Mouse (Mus musculus): Measurements from ENCODE around the gene Sec14l1.
A peak's percentile ranks its signal among the peaks of the same experiment; 100 is the strongest.
"Not testable (repeated sequence)": the region's sequence is repeated elsewhere in the genome, so short reads cannot be mapped to it uniquely, and the experiment has no call there.

The Sec14l1 gene

GRCm38 (mm10) chr11:117114592-117115345 is at the start of gene Sec14l1:
Sec14l1 (plus strand) TSS chr11:117115168.
- DNase-seq, result peak; percentile 100

- not testable (repeated sequence) for DNase-seq
Measured at GRCm38 (mm10) chr11:117065602-117066001, 49.4 kb upstream of the Sec14l1 start.

GRCm38 (mm10) chr11:117066738-117067137 is 48.2 kb upstream of the Sec14l1 start:
- DNase-seq, result no peak

GRCm38 (mm10) chr11:117068332-117068731 is 46.6 kb upstream of the Sec14l1 start:
- DNase-seq, result no peak

- DNase-seq, result no peak
Measured at GRCm38 (mm10) chr11:117069027-117069426, 45.9 kb upstream of the Sec14l1 start.

- DNase-seq, result no peak
Measured at GRCm38 (mm10) chr11:117070711-117071110, 44.3 kb upstream of the Sec14l1 start.

GRCm38 (mm10) chr11:117072128-117072527 is 42.8 kb upstream of the Sec14l1 start:
- DNase-seq, result peak; percentile 84

- DNase-seq, result no peak
Measured at GRCm38 (mm10) chr11:117073426-117073825, 41.5 kb upstream of the Sec14l1 start.

GRCm38 (mm10) chr11:117076576-117077196 is 38.3 kb upstream of the Sec14l1 start:
- peak; percentile 81 for DNase-seq

- no peak for DNase-seq
Measured at GRCm38 (mm10) chr11:117077227-117077626, 37.7 kb upstream of the Sec14l1 start.

GRCm38 (mm10) chr11:117077902-117078301 is 37.1 kb upstream of the Sec14l1 start:
- no peak for DNase-seq

- no peak for DNase-seq
Measured at GRCm38 (mm10) chr11:117078637-117079240, 36.2 kb upstream of the Sec14l1 start.

- no peak for DNase-seq
Measured at GRCm38 (mm10) chr11:117079651-117080190, 35.2 kb upstream of the Sec14l1 start.

- no peak for DNase-seq
Measured at GRCm38 (mm10) chr11:117080209-117080608, 34.8 kb upstream of the Sec14l1 start.

GRCm38 (mm10) chr11:117081165-117082064 is 33.6 kb upstream of the Sec14l1 start:
- DNase-seq, result peak; percentile 80

- DNase-seq, result no peak
Measured at GRCm38 (mm10) chr11:117082353-117082934, 32.5 kb upstream of the Sec14l1 start.

- DNase-seq, result no peak
Measured at GRCm38 (mm10) chr11:117083052-117083881, 31.7 kb upstream of the Sec14l1 start.

- DNase-seq, result not testable (repeated sequence)
Measured at GRCm38 (mm10) chr11:117083882-117084260, 31.1 kb upstream of the Sec14l1 start.

- no peak for DNase-seq
Measured at GRCm38 (mm10) chr11:117086215-117086614, 28.8 kb upstream of the Sec14l1 start.

GRCm38 (mm10) chr11:117087036-117087799 is 27.8 kb upstream of the Sec14l1 start:
- DNase-seq, result no peak

Measured in cerebellum, adult 8-10 months (tissue).